Mouse (Mus musculus): ENCODE results near the gene Ncor1. TPM values are rescaled to one million over a fixed set of nuclear protein-coding genes. Genes with fewer than 3 reads are reported as not detected.
A peak's percentile ranks its signal among the peaks of the same experiment; 100 is the strongest.
"Not testable (repeated sequence)": the region's sequence is repeated elsewhere in the genome, so short reads cannot be mapped to it uniquely, and the experiment has no call there.

Gene Ncor1
- total and polyA plus RNA-seq, 2 experiments from 2014 or later: 82.4 to 129 TPM

DNA sequence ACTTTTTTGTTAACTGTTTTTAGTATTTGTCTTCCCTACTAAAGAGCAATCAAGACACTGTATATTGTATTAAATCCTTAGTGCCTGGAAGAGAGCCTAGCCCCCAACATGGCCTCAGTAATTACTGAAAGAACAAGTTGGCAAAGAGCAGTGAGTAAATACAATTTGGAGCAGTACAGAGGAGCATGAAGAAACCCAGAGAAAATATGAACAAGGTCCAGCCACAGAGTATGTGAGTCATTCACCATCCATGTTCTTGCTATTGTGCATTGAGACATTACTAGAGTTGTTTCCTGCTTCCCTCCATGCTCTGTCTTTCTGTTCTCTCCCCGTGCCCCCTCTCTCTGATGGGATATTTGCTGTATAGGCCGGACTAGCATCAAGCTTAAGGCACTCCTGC lies 164.2 kb downstream of the Ncor1 start:
- WGBS: 88% methylated on average over 2 of the region's 2 CpGs
- DNase-seq (ENCODE audit: low spot score) (no peak), ATAC-seq (ENCODE audit: insufficient read depth, low read depth) (no peak)
- no peak overlapping the region for H3K27ac ChIP-seq (ENCODE audit: low read depth)
- H3K4me3 ChIP-seq (ENCODE audit: low read depth, low read length): no peak overlapping the region
- peaks cover 65% of the 10 kb centered on the region for H3K36me3 ChIP-seq (replicated peaks; ENCODE audit: control insufficient read depth, insufficient read depth, low read length)
- no peaks in the 10 kb centered on the region for H3K9me3 ChIP-seq (replicated peaks; ENCODE audit: control insufficient read depth, low read length)
- no peak overlapping the region for H3K9ac ChIP-seq (replicated peaks; ENCODE audit: low read depth, low read length)
- H3K4me1 ChIP-seq (ENCODE audit: control insufficient read depth, insufficient read depth): no peaks in the 10 kb centered on the region
- no peaks in the 10 kb centered on the region for H3K27me3 ChIP-seq (ENCODE audit: control insufficient read depth, insufficient read depth, low read length)
- TF ChIP-seq EP300 (IDR thresholded peaks at IDR 0.05; ENCODE audit: low read depth): no peak
- TF ChIP-seq CTCF (IDR thresholded peaks at IDR 0.05; ENCODE audit: low read depth): no peak
- H3K4me2 ChIP-seq (ENCODE audit: low read depth, low read length): no peak overlapping the region

GRCm38 (mm10) chr11:62287700-62288099 lies 170.6 kb downstream of the Ncor1 start:
- Histone ChIP-seq H3K9me3 (replicated peaks; ENCODE audit: control insufficient read depth, low read length) (no peaks in the 10 kb centered on the region), H3K4me2 (ENCODE audit: low read depth, low read length) (no peak overlapping the region), H3K4me3 (ENCODE audit: low read depth, low read length) (no peak overlapping the region), H3K4me1 (ENCODE audit: control insufficient read depth, insufficient read depth) (no peaks in the 10 kb centered on the region), H3K9ac (replicated peaks; ENCODE audit: low read depth, low read length) (no peak overlapping the region), H3K27me3 (ENCODE audit: control insufficient read depth, insufficient read depth, low read length) (no peaks in the 10 kb centered on the region), H3K27ac (ENCODE audit: low read depth) (no peak overlapping the region), H3K36me3 (replicated peaks; ENCODE audit: control insufficient read depth, insufficient read depth, low read length) (peaks cover 66% of the 10 kb centered on the region)
- no peak for DNase-seq (ENCODE audit: low spot score)
- no peak for TF ChIP-seq CTCF (IDR thresholded peaks at IDR 0.05; ENCODE audit: low read depth)
- TF ChIP-seq EP300 (IDR thresholded peaks at IDR 0.05; ENCODE audit: low read depth): no peak
- ATAC-seq (ENCODE audit: insufficient read depth, low read depth): no peak
- 97% methylated on average over 1 of the region's 1 CpGs for WGBS

GRCm38 (mm10) chr11:62285020-62285419 lies 173.3 kb downstream of the Ncor1 start:
- H3K9me3 ChIP-seq (replicated peaks; ENCODE audit: control insufficient read depth, low read length): no peaks in the 10 kb centered on the region
- no peak overlapping the region for H3K27ac ChIP-seq (ENCODE audit: low read depth)
- H3K27me3 ChIP-seq (ENCODE audit: control insufficient read depth, insufficient read depth, low read length): no peaks in the 10 kb centered on the region
- DNase-seq (ENCODE audit: low spot score) (no peak), ATAC-seq (ENCODE audit: insufficient read depth, low read depth) (no peak)
- TF ChIP-seq CTCF (IDR thresholded peaks at IDR 0.05; ENCODE audit: low read depth): no peak
- no peak for TF ChIP-seq EP300 (IDR thresholded peaks at IDR 0.05; ENCODE audit: low read depth)
- H3K4me2 ChIP-seq (ENCODE audit: low read depth, low read length): no peak overlapping the region
- 0 out of 2 replicates have a peak, but pooled peaks cover 5% of the 10 kb centered on the region for H3K4me1 ChIP-seq (ENCODE audit: control insufficient read depth, insufficient read depth)
- H3K4me3 ChIP-seq (ENCODE audit: low read depth, low read length): no peak overlapping the region
- H3K36me3 ChIP-seq (replicated peaks; ENCODE audit: control insufficient read depth, insufficient read depth, low read length): peaks cover 55% of the 10 kb centered on the region
- 92% methylated on average over 8 of the region's 8 CpGs for WGBS
- no peak overlapping the region for H3K9ac ChIP-seq (replicated peaks; ENCODE audit: low read depth, low read length)

DNA sequence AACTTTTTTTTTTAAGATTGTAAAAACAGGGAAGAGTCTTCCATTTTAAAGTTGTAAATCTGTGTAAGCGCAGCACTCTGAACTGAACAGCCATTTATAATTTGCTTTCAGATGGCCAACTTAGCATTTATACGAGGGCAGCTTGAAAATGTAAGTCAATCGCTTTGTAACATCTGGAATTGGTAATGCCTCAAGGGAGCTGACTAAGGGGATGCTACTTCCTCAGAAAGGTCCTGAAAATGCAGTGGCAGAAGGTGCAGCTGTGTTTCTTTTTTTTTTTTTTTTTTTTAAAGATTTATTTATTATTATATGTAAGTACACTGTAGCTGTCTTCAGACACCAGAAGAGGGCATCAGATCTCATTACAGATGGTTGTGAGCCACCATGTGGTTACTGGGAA lies 174.3 kb downstream of the Ncor1 start:
- not testable (repeated sequence) for H3K27me3 ChIP-seq (ENCODE audit: control insufficient read depth, insufficient read depth, low read length); H3K4me3 ChIP-seq (ENCODE audit: low read depth, low read length); H3K27ac ChIP-seq (ENCODE audit: low read depth); ATAC-seq (ENCODE audit: insufficient read depth, low read depth); DNase-seq (ENCODE audit: low spot score); H3K9me3 ChIP-seq (replicated peaks; ENCODE audit: control insufficient read depth, low read length); H3K4me2 ChIP-seq (ENCODE audit: low read depth, low read length); H3K4me1 ChIP-seq (ENCODE audit: control insufficient read depth, insufficient read depth); H3K9ac ChIP-seq (replicated peaks; ENCODE audit: low read depth, low read length)
- peaks cover 46% of the 10 kb centered on the region for H3K36me3 ChIP-seq (replicated peaks; ENCODE audit: control insufficient read depth, insufficient read depth, low read length)
- 94% methylated on average over 3 of the region's 3 CpGs for WGBS

- peak overlapping the region; percentile 93 for H3K27ac ChIP-seq (ENCODE audit: low read depth)
- peak; percentile 71 for DNase-seq (ENCODE audit: low spot score)
- ATAC-seq (ENCODE audit: insufficient read depth, low read depth): peak; percentile 75
- H3K36me3 ChIP-seq (replicated peaks; ENCODE audit: control insufficient read depth, insufficient read depth, low read length): peaks cover 29% of the 10 kb centered on the region
- H3K4me1 ChIP-seq (ENCODE audit: control insufficient read depth, insufficient read depth): 0 out of 2 replicates have a peak, but pooled peaks cover 5% of the 10 kb centered on the region
- peak overlapping the region; percentile 94 for H3K4me3 ChIP-seq (ENCODE audit: low read depth, low read length)
- H3K9ac ChIP-seq (replicated peaks; ENCODE audit: low read depth, low read length): peak overlapping the region; percentile 90
- TF ChIP-seq CTCF (IDR thresholded peaks at IDR 0.05; ENCODE audit: low read depth): no peak
- no peak for TF ChIP-seq EP300 (IDR thresholded peaks at IDR 0.05; ENCODE audit: low read depth)
- H3K27me3 ChIP-seq (ENCODE audit: control insufficient read depth, insufficient read depth, low read length): no peaks in the 10 kb centered on the region
- 0% methylated on average over 34 of the region's 57 CpGs for WGBS
- H3K4me2 ChIP-seq (ENCODE audit: low read depth, low read length): peak overlapping the region; percentile 65
- H3K9me3 ChIP-seq (replicated peaks; ENCODE audit: control insufficient read depth, low read length): no peaks in the 10 kb centered on the region
Observed at GRCm38 (mm10) chr11:62281601-62281997, 176.7 kb downstream of the Ncor1 start.
